Mouse (Mus musculus): ENCODE measurements at regions not wholly inside any gene's neighbourhood (a gene's known extent, or its start where the extent isn't known, plus 50 kb on each side); places are given as distances from the start of the nearest gene placed in this dataset.
A peak's percentile ranks its signal among the peaks of the same experiment; 100 is the strongest.

- Histone ChIP-seq H3K4me2 (ENCODE audit: low read depth, low read length) (no peak overlapping the region), H3K4me1 (ENCODE audit: control insufficient read depth, insufficient read depth, low read length) (no peaks in the 10 kb centered on the region), H3K9me3 (ENCODE audit: control insufficient read depth, low read length) (no peaks in the 10 kb centered on the region), H3K27me3 (replicated peaks; ENCODE audit: control insufficient read depth, insufficient read depth, low read length) (no peaks in the 10 kb centered on the region), H3K27ac (ENCODE audit: low read length) (no peak overlapping the region), H3K4me3 (ENCODE audit: low read length) (no peak overlapping the region), H3K36me3 (ENCODE audit: control insufficient read depth, insufficient read depth, low read length) (no peaks in the 10 kb centered on the region), H3K9ac (ENCODE audit: low read depth, low read length) (no peak overlapping the region)
- 66% methylated on average over 3 of the region's 3 CpGs for WGBS
- ATAC-seq: no peak
Measured at GRCm38 (mm10) chr12:77647841-77648240, 409.9 kb downstream of the Fut8 start.

GRCm38 (mm10) chr12:77654282-77654681, 416.4 kb downstream of the Fut8 start:
- no peak overlapping the region for H3K4me2 ChIP-seq (ENCODE audit: low read depth, low read length)
- H3K36me3 ChIP-seq (ENCODE audit: control insufficient read depth, insufficient read depth, low read length): no peaks in the 10 kb centered on the region
- no peak overlapping the region for H3K27ac ChIP-seq (ENCODE audit: low read length)
- no peak overlapping the region for H3K9ac ChIP-seq (ENCODE audit: low read depth, low read length)
- no peaks in the 10 kb centered on the region for H3K4me1 ChIP-seq (ENCODE audit: control insufficient read depth, insufficient read depth, low read length)
- ATAC-seq: no peak
- 50% methylated on average over 3 of the region's 3 CpGs for WGBS
- no peak overlapping the region for H3K4me3 ChIP-seq (ENCODE audit: low read length)
- no peaks in the 10 kb centered on the region for H3K27me3 ChIP-seq (replicated peaks; ENCODE audit: control insufficient read depth, insufficient read depth, low read length)
- H3K9me3 ChIP-seq (ENCODE audit: control insufficient read depth, low read length): no peaks in the 10 kb centered on the region

GRCm38 (mm10) chr12:77657060-77657459, 419.1 kb downstream of the Fut8 start:
- H3K27me3 ChIP-seq (replicated peaks; ENCODE audit: control insufficient read depth, insufficient read depth, low read length): no peaks in the 10 kb centered on the region
- no peak overlapping the region for H3K9ac ChIP-seq (ENCODE audit: low read depth, low read length)
- 68% methylated on average over 5 of the region's 5 CpGs for WGBS
- no peaks in the 10 kb centered on the region for H3K36me3 ChIP-seq (ENCODE audit: control insufficient read depth, insufficient read depth, low read length)
- no peak overlapping the region for H3K4me2 ChIP-seq (ENCODE audit: low read depth, low read length)
- no peak overlapping the region for H3K27ac ChIP-seq (ENCODE audit: low read length)
- no peak for ATAC-seq
- H3K9me3 ChIP-seq (ENCODE audit: control insufficient read depth, low read length): no peaks in the 10 kb centered on the region
- H3K4me1 ChIP-seq (ENCODE audit: control insufficient read depth, insufficient read depth, low read length): no peaks in the 10 kb centered on the region
- H3K4me3 ChIP-seq (ENCODE audit: low read length): no peak overlapping the region

- Histone ChIP-seq H3K27ac (ENCODE audit: low read length) (no peak overlapping the region), H3K27me3 (replicated peaks; ENCODE audit: control insufficient read depth, insufficient read depth, low read length) (no peaks in the 10 kb centered on the region), H3K9me3 (ENCODE audit: control insufficient read depth, low read length) (no peaks in the 10 kb centered on the region), H3K9ac (ENCODE audit: low read depth, low read length) (no peak overlapping the region), H3K4me1 (ENCODE audit: control insufficient read depth, insufficient read depth, low read length) (no peaks in the 10 kb centered on the region), H3K4me2 (ENCODE audit: low read depth, low read length) (no peak overlapping the region), H3K4me3 (ENCODE audit: low read length) (no peak overlapping the region), H3K36me3 (ENCODE audit: control insufficient read depth, insufficient read depth, low read length) (no peaks in the 10 kb centered on the region)
- 57% methylated on average over 3 of the region's 3 CpGs for WGBS
- no peak for ATAC-seq
Measured at GRCm38 (mm10) chr12:77657878-77658277, 420.0 kb downstream of the Fut8 start.

- ATAC-seq: no peak
- H3K36me3 ChIP-seq (ENCODE audit: control insufficient read depth, insufficient read depth, low read length): no peaks in the 10 kb centered on the region
- H3K9me3 ChIP-seq (ENCODE audit: control insufficient read depth, low read length): no peaks in the 10 kb centered on the region
- H3K4me3 ChIP-seq (ENCODE audit: low read length): no peak overlapping the region
- H3K27ac ChIP-seq (ENCODE audit: low read length): no peak overlapping the region
- no peak overlapping the region for H3K4me2 ChIP-seq (ENCODE audit: low read depth, low read length)
- H3K27me3 ChIP-seq (replicated peaks; ENCODE audit: control insufficient read depth, insufficient read depth, low read length): no peaks in the 10 kb centered on the region
- WGBS: 71% methylated on average over 3 of the region's 3 CpGs
- H3K9ac ChIP-seq (ENCODE audit: low read depth, low read length): no peak overlapping the region
- H3K4me1 ChIP-seq (ENCODE audit: control insufficient read depth, insufficient read depth, low read length): 0 out of 2 replicates have a peak, but pooled peaks cover 4% of the 10 kb centered on the region
Measured at GRCm38 (mm10) chr12:77663180-77663579, 425.3 kb downstream of the Fut8 start.

- Histone ChIP-seq H3K27ac (ENCODE audit: low read length) (no peak overlapping the region), H3K4me3 (ENCODE audit: low read length) (no peak overlapping the region), H3K4me2 (ENCODE audit: low read depth, low read length) (no peak overlapping the region), H3K36me3 (ENCODE audit: control insufficient read depth, insufficient read depth, low read length) (no peaks in the 10 kb centered on the region), H3K4me1 (ENCODE audit: control insufficient read depth, insufficient read depth, low read length) (0 out of 2 replicates have a peak, but pooled peaks cover 4% of the 10 kb centered on the region), H3K27me3 (replicated peaks; ENCODE audit: control insufficient read depth, insufficient read depth, low read length) (no peaks in the 10 kb centered on the region), H3K9ac (ENCODE audit: low read depth, low read length) (no peak overlapping the region), H3K9me3 (ENCODE audit: control insufficient read depth, low read length) (no peaks in the 10 kb centered on the region)
- 54% methylated on average over 7 of the region's 7 CpGs for WGBS
- peak; percentile 71 for ATAC-seq
Measured at GRCm38 (mm10) chr12:77663665-77664374, 425.9 kb downstream of the Fut8 start.

- H3K4me2 ChIP-seq (ENCODE audit: low read depth, low read length): no peak overlapping the region
- no peak for ATAC-seq
- WGBS: 73% methylated on average over 8 of the region's 8 CpGs
- no peak overlapping the region for H3K9ac ChIP-seq (ENCODE audit: low read depth, low read length)
- H3K9me3 ChIP-seq (ENCODE audit: control insufficient read depth, low read length): no peaks in the 10 kb centered on the region
- H3K27ac ChIP-seq (ENCODE audit: low read length): no peak overlapping the region
- H3K4me3 ChIP-seq (ENCODE audit: low read length): no peak overlapping the region
- H3K36me3 ChIP-seq (ENCODE audit: control insufficient read depth, insufficient read depth, low read length): no peaks in the 10 kb centered on the region
- H3K4me1 ChIP-seq (ENCODE audit: control insufficient read depth, insufficient read depth, low read length): 0 out of 2 replicates have a peak, but pooled peaks cover 4% of the 10 kb centered on the region
- H3K27me3 ChIP-seq (replicated peaks; ENCODE audit: control insufficient read depth, insufficient read depth, low read length): no peaks in the 10 kb centered on the region
Measured at GRCm38 (mm10) chr12:77666411-77666810, 428.5 kb downstream of the Fut8 start.

- H3K4me1 ChIP-seq (ENCODE audit: control insufficient read depth, insufficient read depth, low read length): 0 out of 2 replicates have a peak, but pooled peaks cover 4% of the 10 kb centered on the region
- H3K4me3 ChIP-seq (ENCODE audit: low read length): no peak overlapping the region
- no peak overlapping the region for H3K9ac ChIP-seq (ENCODE audit: low read depth, low read length)
- no peak overlapping the region for H3K4me2 ChIP-seq (ENCODE audit: low read depth, low read length)
- no peaks in the 10 kb centered on the region for H3K9me3 ChIP-seq (ENCODE audit: control insufficient read depth, low read length)
- WGBS: 74% methylated on average over 10 of the region's 10 CpGs
- no peak overlapping the region for H3K27ac ChIP-seq (ENCODE audit: low read length)
- no peaks in the 10 kb centered on the region for H3K36me3 ChIP-seq (ENCODE audit: control insufficient read depth, insufficient read depth, low read length)
- ATAC-seq: no peak
- H3K27me3 ChIP-seq (replicated peaks; ENCODE audit: control insufficient read depth, insufficient read depth, low read length): no peaks in the 10 kb centered on the region
Measured at GRCm38 (mm10) chr12:77667151-77667874, 429.4 kb downstream of the Fut8 start.

- no peak overlapping the region for H3K4me3 ChIP-seq (ENCODE audit: low read length)
- H3K27ac ChIP-seq (ENCODE audit: low read length): no peak overlapping the region
- H3K4me1 ChIP-seq (ENCODE audit: control insufficient read depth, insufficient read depth, low read length): 0 out of 2 replicates have a peak, but pooled peaks cover 4% of the 10 kb centered on the region
- no peaks in the 10 kb centered on the region for H3K9me3 ChIP-seq (ENCODE audit: control insufficient read depth, low read length)
- no peaks in the 10 kb centered on the region for H3K36me3 ChIP-seq (ENCODE audit: control insufficient read depth, insufficient read depth, low read length)
- H3K4me2 ChIP-seq (ENCODE audit: low read depth, low read length): no peak overlapping the region
- H3K27me3 ChIP-seq (replicated peaks; ENCODE audit: control insufficient read depth, insufficient read depth, low read length): no peaks in the 10 kb centered on the region
- ATAC-seq: peak; percentile 67; the same call in 1 of the 2 replicates
- WGBS: 6% methylated on average over 6 of the region's 6 CpGs
- no peak overlapping the region for H3K9ac ChIP-seq (ENCODE audit: low read depth, low read length)
Measured at GRCm38 (mm10) chr12:77667875-77668204, 429.9 kb downstream of the Fut8 start.
